Mouse (Mus musculus) R1 (cell line): ENCODE measurements around the gene Ftl1-ps1.

Experiments
- DNase-seq: peaks from one replicate; pipeline ENCODE4 v3.0.0-alpha.2; 2018; ENCODE audit warnings: low read depth, low spot score

Gene Ftl1-ps1

GRCm38 (mm10) chr13:74399298-74399839 is at the start of gene Ftl1-ps1:
Ftl1-ps1 (plus strand) TSS chr13:74399694.
- peak; percentile 100 for DNase-seq

DNA sequence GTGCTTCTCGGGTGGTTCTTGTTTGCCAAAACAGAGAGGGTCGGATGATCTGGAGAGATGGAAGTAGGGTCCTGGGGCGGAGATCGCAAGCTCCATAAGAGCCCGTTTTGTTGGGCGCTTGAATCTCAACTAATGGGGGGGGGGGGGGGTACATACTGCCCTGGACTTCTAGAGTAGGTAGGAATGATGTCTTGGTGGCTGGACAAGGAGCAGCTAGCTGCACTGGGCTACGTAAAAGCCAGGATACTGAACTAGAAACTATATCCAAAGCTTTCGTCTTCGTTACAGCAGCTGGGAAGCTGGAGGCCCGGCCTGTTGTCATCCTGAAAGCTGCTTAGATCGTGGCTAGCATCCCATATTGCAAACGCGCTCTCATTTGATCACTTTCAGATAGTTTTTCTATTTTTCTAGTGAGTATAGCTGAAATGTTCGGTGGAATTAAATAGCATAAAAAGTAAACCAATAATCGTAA is 49.0 kb upstream of the Ftl1-ps1 start:
- DNase-seq = no peak

GRCm38 (mm10) chr13:74356491-74356890 is 43.0 kb upstream of the Ftl1-ps1 start:
- DNase-seq = peak; percentile 13

GRCm38 (mm10) chr13:74362218-74362617 is 37.3 kb upstream of the Ftl1-ps1 start:
- DNase-seq = no peak

GRCm38 (mm10) chr13:74363176-74363858 is 36.2 kb upstream of the Ftl1-ps1 start:
- no peak for DNase-seq

GRCm38 (mm10) chr13:74363859-74364235 is 35.6 kb upstream of the Ftl1-ps1 start, which contains the start of gene Lrrc14b:
Lrrc14b (minus strand) TSS chr13:74364005.
- DNase-seq = no peak

DNA sequence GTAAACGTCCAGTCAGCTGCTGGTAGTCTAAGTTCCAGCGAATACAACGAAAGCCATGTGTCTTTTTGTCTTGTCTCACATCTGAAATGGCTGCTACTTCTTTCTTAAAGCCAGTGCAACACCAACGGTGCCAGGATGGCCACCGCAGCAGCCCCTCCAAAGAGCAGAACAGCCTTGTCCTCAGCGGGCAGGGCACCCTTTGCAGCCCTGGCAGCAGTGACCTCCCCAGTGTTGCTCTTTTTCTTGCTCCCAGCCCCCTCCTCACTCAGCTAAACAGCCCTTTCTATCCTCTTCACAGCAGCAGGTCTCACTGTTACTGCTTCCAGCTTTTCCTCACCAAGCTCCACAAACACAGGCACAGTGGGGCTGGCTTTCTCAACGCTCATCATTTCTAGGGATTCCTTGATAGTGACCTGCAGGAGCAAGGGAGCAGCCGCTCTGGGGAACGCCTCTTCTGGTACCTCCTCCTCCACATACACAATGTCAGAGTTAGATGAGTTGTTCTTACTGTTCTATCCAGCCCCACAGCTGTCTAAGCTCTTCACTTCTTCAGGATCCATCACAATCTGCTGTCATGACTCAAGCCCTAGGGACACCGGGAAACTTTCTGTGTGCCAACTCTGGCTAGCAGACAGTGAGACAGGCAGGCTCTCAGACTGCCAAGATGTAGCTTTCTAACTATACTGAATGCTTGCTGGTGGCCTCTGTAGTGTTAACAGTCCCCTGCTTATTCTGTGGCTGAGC is 17.8 kb upstream of the Ftl1-ps1 start:
- DNase-seq = no peak

DNA sequence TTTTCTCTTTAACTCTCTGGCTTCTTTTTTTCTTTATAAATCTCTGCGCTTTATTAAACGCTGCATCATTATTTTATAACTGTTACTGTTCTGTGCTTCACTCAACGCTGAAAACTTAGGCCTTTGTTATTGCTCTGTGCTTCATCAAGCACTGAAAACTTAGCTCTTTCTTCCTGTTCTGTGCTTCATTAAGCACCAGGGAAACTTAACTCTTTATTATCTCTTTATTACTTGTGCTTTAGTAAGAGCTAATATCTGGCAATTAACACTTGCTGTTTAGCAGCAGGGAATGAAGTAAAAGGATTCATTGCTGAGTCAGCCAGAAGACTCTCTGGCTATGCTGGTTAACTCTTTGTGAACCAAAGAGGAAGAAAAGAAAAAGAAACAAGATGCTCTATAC is 17.2 kb upstream of the Ftl1-ps1 start:
- no peak for DNase-seq

- DNase-seq = no peak
Observed at GRCm38 (mm10) chr13:74389730-74390129, 9.8 kb upstream of the Ftl1-ps1 start.

DNA sequence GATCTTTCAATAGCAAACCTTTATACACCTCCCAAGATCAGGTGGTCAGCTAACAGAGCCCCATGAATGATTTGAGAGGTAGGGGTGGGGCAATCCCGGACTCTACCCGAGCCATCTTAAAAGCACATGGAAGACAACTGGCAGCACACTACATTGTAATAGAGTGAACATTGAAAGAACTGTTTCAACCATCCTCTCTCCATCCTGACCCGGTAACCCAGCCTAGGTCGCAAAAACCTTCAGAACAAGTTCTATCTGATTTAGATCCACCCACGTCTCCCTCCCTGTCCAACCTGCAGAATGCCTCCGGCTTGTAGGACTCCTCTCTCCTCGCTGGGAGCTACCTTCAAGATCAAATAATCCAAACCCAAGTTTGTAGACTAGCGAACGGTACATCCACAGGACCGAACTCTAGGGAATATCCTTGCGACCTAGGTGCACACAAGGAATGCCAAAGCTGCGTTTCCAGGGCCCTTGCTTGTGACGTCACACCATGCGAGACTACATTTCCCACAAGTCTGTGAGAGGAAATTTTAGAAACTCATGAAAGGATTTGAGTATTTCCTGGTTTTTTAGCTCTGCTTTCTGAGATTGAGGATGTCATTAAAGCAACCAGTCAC is 9.0 kb upstream of the Ftl1-ps1 start, which contains the start of gene Zfp72:
Zfp72 (minus strand) TSS at position 466 of the 620 bp plus-strand sequence.
- DNase-seq = peak; percentile 85

GRCm38 (mm10) chr13:74391156-74391555 is 8.3 kb upstream of the Ftl1-ps1 start:
- no peak for DNase-seq

GRCm38 (mm10) chr13:74439895-74440294 is 40.4 kb downstream of the Ftl1-ps1 start:
- peak; percentile 63 for DNase-seq
